ENCODE assay signal across 8 mouse cellular contexts in the genomic region with DNA sequence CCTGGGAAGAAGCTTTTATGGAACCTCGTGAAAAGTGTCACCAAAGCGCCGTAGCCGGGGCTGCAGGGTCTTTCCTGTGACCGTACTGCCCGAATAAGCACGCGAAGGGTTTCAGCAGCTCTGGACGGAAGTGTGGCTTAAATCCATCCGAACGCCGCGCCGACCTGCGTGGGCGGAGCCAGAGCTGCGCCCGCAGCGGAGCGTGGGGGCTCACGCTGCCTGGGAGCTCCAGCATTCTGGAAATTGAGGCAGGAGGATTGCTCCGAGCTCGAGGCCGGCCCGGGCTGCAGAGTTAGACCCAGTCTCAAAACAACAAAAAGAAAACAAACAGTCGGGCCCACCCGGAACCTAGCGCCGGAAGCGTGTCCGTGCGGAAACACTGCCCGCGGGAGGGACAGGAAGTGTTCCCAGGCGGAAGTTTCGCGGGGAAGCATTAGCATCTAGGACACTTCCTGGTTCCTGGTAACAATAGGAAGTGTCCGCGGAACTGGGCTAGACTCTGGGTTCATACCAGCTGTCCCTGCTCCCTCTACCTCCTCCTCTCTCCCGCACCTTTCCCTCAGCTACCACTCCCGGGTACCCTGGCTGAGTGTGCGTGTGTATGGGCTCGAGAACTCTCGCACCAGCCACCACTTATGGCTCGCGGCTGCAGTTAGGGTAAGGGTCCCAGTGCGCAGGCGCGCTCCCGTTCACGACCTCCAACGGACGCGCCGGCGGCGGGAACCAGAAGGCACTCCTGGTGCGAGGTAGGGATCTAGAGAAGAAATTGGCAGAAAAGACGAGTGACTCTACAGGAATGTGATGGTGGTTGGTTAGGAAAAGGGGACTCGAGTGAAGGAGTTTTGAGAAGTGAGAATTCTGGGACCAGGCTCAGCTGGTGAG. TPM values are rescaled to one million over a fixed set of nuclear protein-coding genes. Genes with fewer than 3 reads are reported as not detected.
A peak's percentile ranks its signal among the peaks of the same experiment; 100 is the strongest.
DNase-seq lines count a peak whose midpoint lies in the region; ATAC-seq lines count a peak whose summit lies in the region.

TSS of gene Zfp668 (minus strand) at position 362 of the 882 bp plus-strand sequence.

- DNase-seq in CD4-positive helper T cell, adult 2 months (ENCODE audit: low read depth, low spot score) = peak; percentile 91
- peak; percentile 92 for DNase-seq in brain, embryonic 18.5 days (ENCODE audit: low read depth, low spot score)
- DNase-seq in kidney, postnatal 10 days = peak; percentile 95
- DNase-seq in natural killer cell, adult 2 months (ENCODE audit: low spot score in 2 of 2) = peak; percentile 88 to 90

- H3K4me1 ChIP-seq in heart, embryonic 13.5 days = peaks cover 32% of the 10 kb centered on the region
- peaks cover 42% of the 10 kb centered on the region for H3K4me1 ChIP-seq in liver, embryonic 12.5 days
- H3K4me1 ChIP-seq in stomach, embryonic 15.5 days = peaks cover 18% of the 10 kb centered on the region

- no peaks in the 10 kb centered on the region for H3K27me3 ChIP-seq in heart, embryonic 13.5 days (replicated peaks)
- no peaks in the 10 kb centered on the region for H3K27me3 ChIP-seq in liver, embryonic 12.5 days (replicated peaks)
- H3K27me3 ChIP-seq in stomach, embryonic 15.5 days (replicated peaks) = no peaks in the 10 kb centered on the region

- peak within 1 kb of the TSS; percentile 95 for H3K4me2 ChIP-seq in heart, embryonic 13.5 days
- peak within 1 kb of the TSS; percentile 89 for H3K4me2 ChIP-seq in liver, embryonic 12.5 days
- H3K4me2 ChIP-seq in stomach, embryonic 15.5 days = peak within 1 kb of the TSS; percentile 84

- no peaks in the 10 kb centered on the region for H3K9me3 ChIP-seq in heart, embryonic 13.5 days
- H3K9me3 ChIP-seq in liver, embryonic 12.5 days (replicated peaks) = peaks cover 40% of the 10 kb centered on the region
- H3K9me3 ChIP-seq in stomach, embryonic 15.5 days = no peaks in the 10 kb centered on the region

- peak within 1 kb of the TSS; percentile 99 for H3K27ac ChIP-seq in heart, embryonic 13.5 days (replicated peaks)
- peak within 1 kb of the TSS; percentile 97 for H3K27ac ChIP-seq in liver, embryonic 12.5 days
- H3K27ac ChIP-seq in stomach, embryonic 15.5 days = peak within 1 kb of the TSS; percentile 97

- H3K4me3 ChIP-seq in heart, embryonic 13.5 days = peak within 1 kb of the TSS; percentile 97
- H3K4me3 ChIP-seq in liver, embryonic 12.5 days = peak within 1 kb of the TSS; percentile 97
- peak within 1 kb of the TSS; percentile 66 for H3K4me3 ChIP-seq in stomach, embryonic 15.5 days (replicated peaks)

- peaks cover 55% of the 10 kb centered on the region for H3K36me3 ChIP-seq in heart, embryonic 13.5 days
- peaks cover 62% of the 10 kb centered on the region for H3K36me3 ChIP-seq in liver, embryonic 12.5 days
- peaks cover 34% of the 10 kb centered on the region for H3K36me3 ChIP-seq in stomach, embryonic 15.5 days

- 1% methylated on average over 60 of the region's 60 CpGs for whole genome bisulfite sequencing in heart, embryonic 13.5 days
- WGBS in liver, embryonic 12.5 days (ENCODE audit: insufficient replicate concordance) = under 1% methylated on average over 60 of the region's 60 CpGs
- WGBS in stomach, embryonic 15.5 days = under 1% methylated on average over 60 of the region's 60 CpGs

- peak within 1 kb of the TSS; percentile 98 for H3K9ac ChIP-seq in heart, embryonic 13.5 days
- peak within 1 kb of the TSS; percentile 98 for H3K9ac ChIP-seq in liver, embryonic 12.5 days
- H3K9ac ChIP-seq in stomach, embryonic 15.5 days = peak within 1 kb of the TSS; percentile 70

- peak; percentile 87 for ATAC-seq in erythroid progenitor cell, adult 5-6 weeks (replicated peaks; ENCODE audit: low FRiP score, poor library complexity, severe bottlenecking)
- peak; percentile 68 for ATAC-seq in heart, embryonic 13.5 days (ENCODE audit: extremely low read depth, insufficient number of reproducible peaks, low FRiP score, low TSS enrichment)
- peak; percentile 76 for ATAC-seq in liver, embryonic 12.5 days
- ATAC-seq in stomach, embryonic 15.5 days (ENCODE audit: insufficient read depth, low FRiP score, low read depth) = peak; percentile 65

RNA-seq across cellular contexts. Expression of gene Zfp668, which starts in this region (rescaled TPM):
- 1.7 and 6.5 TPM in 2 replicates for total RNA-seq in erythroid progenitor cell, adult 5-6 weeks (2015; ENCODE audit: low replicate concordance)
- total RNA-seq in erythroid progenitor cell, adult 5-6 weeks (2017; ENCODE audit: low replicate concordance) = 3.2 and 16.5 TPM in 2 replicates
- polyA plus RNA-seq in heart, embryonic 13.5 days (2015; fragmentation: Nextera tagmentation; extraction: Ambion mirVana) = 9.7 and 10.4 TPM in 2 replicates
- 11.2 and 11.3 TPM in 2 replicates for polyA plus RNA-seq in liver, embryonic 12.5 days (2016; fragmentation: Nextera tagmentation; extraction: Ambion mirVana)
- polyA plus RNA-seq in stomach, embryonic 15.5 days (2015; fragmentation: Nextera tagmentation; extraction: Ambion mirVana) = 14.6 and 16.7 TPM in 2 replicates

Comparison
In these comparisons a context has a peak if more than half of its experiments do, and no peak if none do; other contexts are left out.
1. Peak in every context shown above with its lines: DNase-seq, ATAC-seq, H3K4me3 ChIP-seq and H3K27ac ChIP-seq.